Mouse (Mus musculus) frontal cortex, postnatal 10 days (tissue): ENCODE measurements around the gene Abca15.
"Not testable (repeated sequence)": the region's sequence is repeated elsewhere in the genome, so short reads cannot be mapped to it uniquely, and the experiment has no call there.

ENCODE experiments used
- DNase-seq, 2 experiments: peaks; one replicate each; pipeline ENCODE4 v3.0.0; 2022; ENCODE audit warnings: low spot score in 2 of 2, mixed read lengths in 1 of 2

Abca15 gene

GRCm38 (mm10) chr7:120328087-120328793 is at the start of gene Abca15:
Gene Abca15, plus strand, starts transcription at chr7:120328670.
- no peak for DNase-seq

GRCm38 (mm10) chr7:120285286-120285685 is 43.2 kb upstream of the Abca15 start:
- DNase-seq, result no peak

GRCm38 (mm10) chr7:120316086-120316485 is 12.4 kb upstream of the Abca15 start:
- peak in 1 of 2 experiments; percentile 5 for DNase-seq

- no peak for DNase-seq
Observed at GRCm38 (mm10) chr7:120322963-120323362, 5.5 kb upstream of the Abca15 start.

- not testable (repeated sequence) for DNase-seq
Observed at GRCm38 (mm10) chr7:120325911-120326310, 2.6 kb upstream of the Abca15 start.

GRCm38 (mm10) chr7:120327220-120328073 is 1.0 kb upstream of the Abca15 start:
- DNase-seq, result peak; percentile 13 to 34

- DNase-seq, result no peak
Observed at GRCm38 (mm10) chr7:120361159-120361558, 32.7 kb downstream of the Abca15 start.

GRCm38 (mm10) chr7:120409447-120409846 is 81.0 kb downstream of the Abca15 start, which contains the start of gene Abca16:
Gene Abca16, plus strand, starts transcription at chr7:120409647.
- no peak for DNase-seq

- DNase-seq, result no peak
Observed at GRCm38 (mm10) chr7:120412391-120412790, 83.9 kb downstream of the Abca15 start.

- DNase-seq, result no peak
Observed at GRCm38 (mm10) chr7:120426625-120427024, 98.2 kb downstream of the Abca15 start.

GRCm38 (mm10) chr7:120431464-120431863 is 103.0 kb downstream of the Abca15 start:
- DNase-seq, result no peak
